Mouse (Mus musculus): ENCODE data around the gene Olfr649. TPM values are rescaled to one million over a fixed set of nuclear protein-coding genes. Genes with fewer than 3 reads are reported as not detected.

Olfr649 gene
- polyA plus RNA-seq, 1 experiment from 2014 or later: not detected

DNA sequence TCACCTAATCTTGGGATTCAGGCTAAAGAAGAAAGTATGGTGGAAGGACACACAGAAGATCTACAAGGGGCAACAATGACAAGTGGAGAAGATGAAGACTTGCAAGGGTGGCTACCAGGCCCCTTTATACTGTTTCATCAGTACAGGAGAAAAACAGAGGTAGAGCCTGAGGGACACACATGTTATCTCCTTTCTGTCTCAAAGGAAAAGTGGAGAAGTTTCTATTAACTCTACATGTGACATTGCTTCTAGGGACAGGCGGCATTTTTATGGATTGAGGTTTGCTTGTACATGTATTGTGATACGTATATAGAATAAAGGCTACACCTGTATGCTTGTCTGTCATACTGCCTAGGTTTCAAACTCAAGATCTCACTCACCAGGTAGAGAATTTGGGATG, 12.5 kb downstream of the Olfr649 start, which contains the start of gene Olfr648:
Olfr648 (minus strand) TSS at position 101 of the 400 bp plus-strand sequence.
- Histone ChIP-seq H3K4me1 (replicated peaks; ENCODE audit: control insufficient read depth, insufficient read depth) (no peaks in the 10 kb centered on the region), H3K36me3 (ENCODE audit: control insufficient read depth, insufficient read depth, low read length) (no peaks in the 10 kb centered on the region), H3K9me3 (ENCODE audit: control insufficient read depth, low read length) (no peaks in the 10 kb centered on the region), H3K4me3 (ENCODE audit: low read depth, low read length) (no peak within 1 kb of the TSS), H3K27ac (replicated peaks) (no peak within 1 kb of the TSS), H3K4me2 (replicated peaks; ENCODE audit: low read depth) (no peak within 1 kb of the TSS), H3K27me3 (ENCODE audit: control insufficient read depth, insufficient read depth, low read length) (no peaks in the 10 kb centered on the region), H3K9ac (ENCODE audit: low read length) (no peak within 1 kb of the TSS)
- no peak for DNase-seq (ENCODE audit: low spot score)
- no peak for TF ChIP-seq EP300 (optimal IDR thresholded peaks at IDR 0.05)
- no peak for TF ChIP-seq CTCF (IDR thresholded peaks at IDR 0.05; ENCODE audit: low read depth)
- no peak for ATAC-seq (ENCODE audit: low FRiP score, low TSS enrichment)
- 85% methylated on average over 2 of the region's 2 CpGs for WGBS

DNA sequence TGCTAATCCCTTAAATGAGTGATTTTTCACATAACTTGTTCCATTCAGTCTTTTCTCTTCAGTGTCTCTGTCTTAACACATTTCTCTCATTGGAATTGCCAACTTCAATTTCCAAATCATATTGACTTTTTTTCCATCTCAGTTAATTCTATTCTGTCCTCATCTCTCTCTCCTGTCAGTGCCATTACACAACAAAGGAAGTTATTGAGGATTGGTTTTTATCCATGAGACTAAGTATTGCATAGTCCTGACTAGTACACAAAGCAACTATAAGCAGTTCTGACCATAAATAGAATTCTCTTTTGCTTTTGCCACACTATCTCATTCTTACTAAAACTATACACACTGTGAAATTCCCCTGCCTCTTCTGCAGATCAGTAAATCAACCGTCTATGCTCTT, 16.7 kb downstream of the Olfr649 start:
- TF ChIP-seq EP300 (optimal IDR thresholded peaks at IDR 0.05) (no peak), CTCF (IDR thresholded peaks at IDR 0.05; ENCODE audit: low read depth) (no peak)
- H3K4me3 ChIP-seq (ENCODE audit: low read depth, low read length): no peak overlapping the region
- 83% methylated on average over 1 of the region's 1 CpGs for WGBS

DNA sequence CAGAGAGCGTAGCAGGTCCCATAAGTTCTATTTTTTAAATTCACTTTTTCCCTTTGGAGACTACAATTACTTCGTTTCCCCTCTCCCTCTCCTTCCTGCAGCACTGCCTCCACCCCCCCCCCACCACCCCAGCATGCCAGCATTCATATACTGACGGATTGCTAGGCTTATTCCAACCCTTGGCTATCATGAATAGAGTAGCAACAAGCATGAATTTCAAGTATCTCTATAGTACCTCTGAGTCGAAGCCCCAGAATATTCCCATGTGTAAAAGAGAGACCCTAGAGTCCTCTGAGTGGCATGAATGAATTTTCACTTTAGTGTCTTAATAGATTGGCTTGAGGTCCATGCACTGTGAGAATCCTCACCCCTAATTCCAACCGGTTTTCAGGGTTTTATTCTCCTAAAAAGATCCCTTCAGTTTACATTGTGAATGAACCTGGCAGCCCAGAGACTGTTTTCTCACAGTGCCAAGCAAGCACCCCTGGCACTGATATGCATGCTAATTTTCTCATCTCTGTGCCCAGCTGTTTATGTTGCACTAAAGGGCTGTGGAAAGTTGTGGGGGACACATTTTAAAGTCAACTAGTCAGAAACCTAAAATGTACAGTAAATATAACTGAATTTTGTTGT, 17.2 kb downstream of the Olfr649 start:
- WGBS: 72% methylated on average over 5 of the region's 5 CpGs
- no peak for DNase-seq (ENCODE audit: low spot score)
- H3K9ac ChIP-seq (ENCODE audit: low read length): no peak overlapping the region
- H3K27ac ChIP-seq (replicated peaks): no peak overlapping the region
- ATAC-seq (ENCODE audit: low FRiP score, low TSS enrichment): no peak
- TF ChIP-seq CTCF (IDR thresholded peaks at IDR 0.05; ENCODE audit: low read depth): no peak
- no peak for TF ChIP-seq EP300 (optimal IDR thresholded peaks at IDR 0.05)
- no peak overlapping the region for H3K4me2 ChIP-seq (replicated peaks; ENCODE audit: low read depth)
- H3K27me3 ChIP-seq (ENCODE audit: control insufficient read depth, insufficient read depth, low read length): no peaks in the 10 kb centered on the region
- no peaks in the 10 kb centered on the region for H3K36me3 ChIP-seq (ENCODE audit: control insufficient read depth, insufficient read depth, low read length)
- H3K4me1 ChIP-seq (replicated peaks; ENCODE audit: control insufficient read depth, insufficient read depth): no peaks in the 10 kb centered on the region
- no peak overlapping the region for H3K4me3 ChIP-seq (ENCODE audit: low read depth, low read length)
- H3K9me3 ChIP-seq (ENCODE audit: control insufficient read depth, low read length): no peaks in the 10 kb centered on the region

More for the DNA sequence above, 16.7 kb downstream of the Olfr649 start:
- H3K27ac ChIP-seq (replicated peaks): no peak overlapping the region
- no peaks in the 10 kb centered on the region for H3K4me1 ChIP-seq (replicated peaks; ENCODE audit: control insufficient read depth, insufficient read depth)
- H3K9me3 ChIP-seq (ENCODE audit: control insufficient read depth, low read length): no peaks in the 10 kb centered on the region
- no peak overlapping the region for H3K4me2 ChIP-seq (replicated peaks; ENCODE audit: low read depth)
- no peak overlapping the region for H3K9ac ChIP-seq (ENCODE audit: low read length)
- no peak for ATAC-seq (ENCODE audit: low FRiP score, low TSS enrichment)
- DNase-seq (ENCODE audit: low spot score): no peak
- no peaks in the 10 kb centered on the region for H3K27me3 ChIP-seq (ENCODE audit: control insufficient read depth, insufficient read depth, low read length)
- H3K36me3 ChIP-seq (ENCODE audit: control insufficient read depth, insufficient read depth, low read length): no peaks in the 10 kb centered on the region

DNA sequence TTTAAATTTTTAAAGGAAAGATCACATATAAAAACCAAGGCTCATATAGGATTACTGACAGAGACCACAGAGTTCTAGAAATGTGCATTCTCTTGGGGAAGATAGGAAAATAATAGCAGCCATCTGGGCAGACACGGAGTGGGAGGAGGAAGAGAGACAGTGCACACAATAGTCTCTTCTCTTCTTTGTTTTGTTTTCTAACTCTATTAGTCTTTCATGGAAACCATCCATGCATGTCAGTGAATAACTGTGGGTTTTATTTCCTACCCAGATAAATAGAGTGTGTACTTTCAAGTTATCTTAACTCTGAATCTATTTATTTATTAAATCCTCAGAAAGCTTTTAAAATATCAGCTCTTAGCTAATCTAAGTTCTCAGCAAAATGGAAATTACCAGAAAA, 20.7 kb downstream of the Olfr649 start:
- no peak overlapping the region for H3K4me2 ChIP-seq (replicated peaks; ENCODE audit: low read depth)
- H3K27me3 ChIP-seq (ENCODE audit: control insufficient read depth, insufficient read depth, low read length): no peaks in the 10 kb centered on the region
- H3K9ac ChIP-seq (ENCODE audit: low read length): no peak overlapping the region
- ATAC-seq (ENCODE audit: low FRiP score, low TSS enrichment) (no peak), DNase-seq (ENCODE audit: low spot score) (no peak)
- TF ChIP-seq EP300 (optimal IDR thresholded peaks at IDR 0.05) (no peak), CTCF (IDR thresholded peaks at IDR 0.05; ENCODE audit: low read depth) (no peak)
- H3K36me3 ChIP-seq (ENCODE audit: control insufficient read depth, insufficient read depth, low read length): no peaks in the 10 kb centered on the region
- H3K4me3 ChIP-seq (ENCODE audit: low read depth, low read length): no peak overlapping the region
- no peak overlapping the region for H3K27ac ChIP-seq (replicated peaks)
- no peaks in the 10 kb centered on the region for H3K4me1 ChIP-seq (replicated peaks; ENCODE audit: control insufficient read depth, insufficient read depth)
- H3K9me3 ChIP-seq (ENCODE audit: control insufficient read depth, low read length): no peaks in the 10 kb centered on the region
- WGBS: 68% methylated on average over 1 of the region's 1 CpGs

- WGBS: 64% methylated on average over 6 of the region's 6 CpGs
- H3K36me3 ChIP-seq (ENCODE audit: control insufficient read depth, insufficient read depth, low read length): no peaks in the 10 kb centered on the region
- no peaks in the 10 kb centered on the region for H3K9me3 ChIP-seq (ENCODE audit: control insufficient read depth, low read length)
- no peak overlapping the region for H3K9ac ChIP-seq (ENCODE audit: low read length)
- no peak overlapping the region for H3K27ac ChIP-seq (replicated peaks)
- TF ChIP-seq CTCF (IDR thresholded peaks at IDR 0.05; ENCODE audit: low read depth) (no peak), EP300 (optimal IDR thresholded peaks at IDR 0.05) (no peak)
- DNase-seq (ENCODE audit: low spot score): no peak
- no peak for ATAC-seq (ENCODE audit: low FRiP score, low TSS enrichment)
- no peak overlapping the region for H3K4me2 ChIP-seq (replicated peaks; ENCODE audit: low read depth)
- no peak overlapping the region for H3K4me3 ChIP-seq (ENCODE audit: low read depth, low read length)
- no peaks in the 10 kb centered on the region for H3K27me3 ChIP-seq (ENCODE audit: control insufficient read depth, insufficient read depth, low read length)
- no peaks in the 10 kb centered on the region for H3K4me1 ChIP-seq (replicated peaks; ENCODE audit: control insufficient read depth, insufficient read depth)
These were observed 26.1 kb downstream of the Olfr649 start for GRCm38 (mm10) chr7:104169634-104170204.

DNA sequence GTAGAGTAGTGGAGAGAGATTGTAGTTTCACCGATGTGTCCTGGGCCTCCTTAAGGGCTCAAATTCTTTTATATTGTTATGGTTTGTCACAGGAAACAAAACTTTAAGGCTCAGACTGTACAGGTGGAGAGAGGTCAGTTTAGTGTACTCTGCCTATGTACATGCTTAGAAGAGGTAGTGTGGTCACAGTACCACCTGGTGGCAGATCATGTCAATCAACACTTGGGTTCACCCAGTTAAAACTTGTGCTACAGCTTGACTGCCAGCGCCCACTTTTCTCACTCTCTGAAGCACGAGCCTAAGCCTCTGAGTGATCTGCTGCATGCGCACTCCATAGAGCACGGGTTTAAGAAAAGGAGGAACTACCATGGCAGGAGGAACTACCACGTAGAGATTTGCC, 28.7 kb downstream of the Olfr649 start:
- Histone ChIP-seq H3K4me2 (replicated peaks; ENCODE audit: low read depth) (no peak overlapping the region), H3K9me3 (ENCODE audit: control insufficient read depth, low read length) (no peaks in the 10 kb centered on the region), H3K36me3 (ENCODE audit: control insufficient read depth, insufficient read depth, low read length) (no peaks in the 10 kb centered on the region), H3K27me3 (ENCODE audit: control insufficient read depth, insufficient read depth, low read length) (no peaks in the 10 kb centered on the region), H3K9ac (ENCODE audit: low read length) (no peak overlapping the region), H3K4me3 (ENCODE audit: low read depth, low read length) (no peak overlapping the region), H3K4me1 (replicated peaks; ENCODE audit: control insufficient read depth, insufficient read depth) (no peaks in the 10 kb centered on the region), H3K27ac (replicated peaks) (no peak overlapping the region)
- DNase-seq (ENCODE audit: low spot score) (no peak), ATAC-seq (ENCODE audit: low FRiP score, low TSS enrichment) (no peak)
- TF ChIP-seq EP300 (optimal IDR thresholded peaks at IDR 0.05) (no peak), CTCF (IDR thresholded peaks at IDR 0.05; ENCODE audit: low read depth) (no peak; the same call in 1 of the 2 replicates)
- 76% methylated on average over 6 of the region's 6 CpGs for WGBS
